Mouse (Mus musculus) right cerebral cortex, adult 2 months (tissue): ENCODE measurements around the gene Prdm15.

Source experiments
- DNase-seq, 2 experiments: peaks; one replicate each; pipeline ENCODE4 v3.0.0; 2021 to 2022; ENCODE audit warnings: low spot score in 2 of 2

Prdm15 gene

GRCm38 (mm10) chr16:97851741-97852319 is at the start of gene Prdm15:
TSS of gene Prdm15 (minus strand) at chr16:97851850.
- DNase-seq = peak; percentile 90 to 91

GRCm38 (mm10) chr16:97897346-97898024 is 45.8 kb upstream of the Prdm15 start:
- DNase-seq = no peak

- no peak for DNase-seq
These were observed 36.1 kb upstream of the Prdm15 start for GRCm38 (mm10) chr16:97887762-97888161.

- DNase-seq = no peak
These were observed 32.0 kb upstream of the Prdm15 start for GRCm38 (mm10) chr16:97883696-97884095.

DNA sequence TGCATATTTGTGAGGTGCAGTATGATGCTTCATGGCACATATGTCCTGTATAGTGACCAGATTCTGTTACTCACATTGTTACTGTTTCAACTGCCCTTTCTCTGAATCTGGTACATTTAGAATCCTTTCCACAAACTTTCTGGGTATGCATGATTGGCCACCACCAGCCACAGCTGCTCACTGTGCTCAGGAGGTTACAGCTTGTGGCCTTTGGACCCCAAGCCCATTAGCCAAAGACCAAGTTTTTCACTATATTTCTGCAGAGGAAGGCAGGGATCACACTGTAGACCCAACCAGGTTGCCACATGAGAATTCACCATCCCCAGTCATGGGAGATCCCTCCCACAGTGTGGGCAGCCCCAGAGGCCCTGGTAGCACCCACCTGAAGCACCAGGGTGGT is 31.2 kb upstream of the Prdm15 start:
- no peak for DNase-seq

DNA sequence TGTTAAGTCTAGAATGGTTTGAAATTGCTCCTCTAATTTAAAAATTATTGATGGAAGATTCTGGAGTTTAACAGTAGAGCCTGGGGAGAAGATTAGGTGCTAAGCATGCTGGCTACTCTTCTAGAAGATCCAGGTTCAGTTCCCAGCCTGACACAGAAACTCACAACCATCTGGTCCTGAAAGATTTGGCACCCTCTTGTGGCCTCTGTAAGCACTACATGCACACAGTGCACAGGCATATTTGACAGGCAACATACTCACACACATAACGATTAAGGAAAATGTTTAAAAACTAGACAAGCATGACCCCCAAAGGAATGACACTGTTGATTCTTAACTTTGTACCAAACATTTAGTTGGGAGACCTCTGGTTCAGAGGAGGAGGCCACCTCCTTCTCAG is 27.5 kb upstream of the Prdm15 start:
- DNase-seq = peak; percentile 47 to 58

GRCm38 (mm10) chr16:97877502-97877901 is 25.9 kb upstream of the Prdm15 start:
- no peak for DNase-seq

- no peak for DNase-seq
These were observed 23.5 kb upstream of the Prdm15 start for GRCm38 (mm10) chr16:97875101-97875500.

DNA sequence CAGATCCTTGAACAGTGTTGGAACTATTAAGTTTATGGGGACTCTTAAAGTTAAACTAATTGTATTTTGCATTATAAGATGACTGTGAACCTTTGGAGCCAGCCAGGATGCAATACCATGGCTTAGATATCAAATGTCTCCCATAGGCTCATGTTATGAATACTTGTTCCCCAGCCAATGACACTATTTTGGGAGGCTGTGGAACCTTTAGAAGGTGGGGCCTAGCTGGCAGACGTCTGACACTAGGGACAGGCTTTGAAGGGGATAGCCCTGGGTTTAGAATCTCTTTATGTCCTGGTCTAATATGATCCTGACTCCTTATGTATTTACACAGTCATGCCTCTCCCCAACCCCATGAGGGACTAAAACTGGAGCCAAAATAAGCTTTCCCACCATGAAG is 22.7 kb upstream of the Prdm15 start:
- no peak for DNase-seq

GRCm38 (mm10) chr16:97872657-97873056 is 21.0 kb upstream of the Prdm15 start:
- DNase-seq = no peak

DNA sequence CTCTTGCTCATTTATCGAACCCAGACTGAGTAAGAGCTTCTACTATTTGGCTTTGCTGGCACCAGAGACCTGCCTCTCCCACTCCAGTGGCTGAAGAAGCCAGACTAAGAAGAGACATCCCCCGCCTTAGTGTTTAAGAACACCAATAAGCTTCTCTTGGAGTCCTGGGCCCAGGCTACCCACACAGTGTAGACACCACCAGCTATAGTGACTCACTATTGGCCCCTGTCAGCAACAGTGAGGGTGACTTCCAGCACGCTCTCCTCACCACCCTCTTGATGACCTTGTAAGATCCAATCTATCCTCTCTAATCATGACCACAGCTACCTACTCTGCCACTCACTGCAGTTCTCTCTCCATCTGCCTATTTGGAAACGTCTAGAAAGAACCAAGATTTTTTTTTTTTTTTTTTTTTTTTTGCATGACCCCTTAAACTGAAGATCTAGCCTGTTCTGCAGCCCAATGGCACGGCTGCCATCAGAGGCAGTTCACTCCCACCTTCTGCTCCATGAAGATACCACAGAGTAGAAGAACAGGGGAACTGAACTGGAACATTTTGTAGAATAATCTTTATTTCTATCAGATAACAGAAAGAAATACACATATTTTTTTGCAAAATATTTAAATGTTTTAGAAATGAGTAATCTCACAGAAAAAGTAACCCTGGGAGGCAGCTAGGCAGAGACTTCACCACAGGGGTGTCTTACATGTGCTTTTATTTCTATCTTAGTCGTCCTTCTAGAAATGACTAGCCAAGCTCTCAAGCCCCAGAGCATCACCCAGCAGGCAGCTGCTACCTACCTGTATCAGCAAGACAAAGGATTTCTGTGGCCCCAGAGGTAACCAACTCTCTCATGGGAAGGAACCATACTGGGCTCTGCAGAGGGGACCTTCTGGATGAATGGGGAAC is 17.8 kb upstream of the Prdm15 start:
- no peak for DNase-seq

GRCm38 (mm10) chr16:97863932-97864467 is 12.3 kb upstream of the Prdm15 start:
- DNase-seq = no peak

GRCm38 (mm10) chr16:97856050-97856449 is 4.4 kb upstream of the Prdm15 start:
- DNase-seq = no peak

GRCm38 (mm10) chr16:97851061-97851740 is 449 bp downstream of the Prdm15 start:
- peak; percentile 75 to 84 for DNase-seq

- peak; percentile 43 to 61 for DNase-seq
These were observed 986 bp downstream of the Prdm15 start for GRCm38 (mm10) chr16:97850667-97851060.

- DNase-seq = no peak
These were observed 2.8 kb downstream of the Prdm15 start for GRCm38 (mm10) chr16:97848832-97849231.

GRCm38 (mm10) chr16:97844967-97845937 is 6.4 kb downstream of the Prdm15 start:
- DNase-seq = no peak

DNA sequence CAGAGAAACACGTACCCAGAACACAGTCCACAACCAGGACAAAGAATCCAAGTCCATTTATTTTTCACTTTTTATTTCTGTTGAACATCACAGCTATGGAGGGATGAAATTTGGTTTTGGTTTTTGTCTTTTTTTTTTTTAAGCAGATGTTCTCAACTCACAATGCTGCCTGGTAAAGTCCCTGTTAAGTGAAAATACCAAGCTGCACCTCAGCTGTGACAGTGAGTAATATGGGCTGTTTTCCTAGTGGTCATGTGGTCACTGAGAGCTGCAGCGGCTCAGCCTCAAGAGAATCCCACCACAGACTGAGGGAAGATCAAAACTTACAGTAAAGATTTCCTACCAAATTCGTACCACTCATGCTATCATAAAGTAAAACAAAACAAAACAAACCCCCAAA is 19.5 kb downstream of the Prdm15 start:
- no peak for DNase-seq

DNA sequence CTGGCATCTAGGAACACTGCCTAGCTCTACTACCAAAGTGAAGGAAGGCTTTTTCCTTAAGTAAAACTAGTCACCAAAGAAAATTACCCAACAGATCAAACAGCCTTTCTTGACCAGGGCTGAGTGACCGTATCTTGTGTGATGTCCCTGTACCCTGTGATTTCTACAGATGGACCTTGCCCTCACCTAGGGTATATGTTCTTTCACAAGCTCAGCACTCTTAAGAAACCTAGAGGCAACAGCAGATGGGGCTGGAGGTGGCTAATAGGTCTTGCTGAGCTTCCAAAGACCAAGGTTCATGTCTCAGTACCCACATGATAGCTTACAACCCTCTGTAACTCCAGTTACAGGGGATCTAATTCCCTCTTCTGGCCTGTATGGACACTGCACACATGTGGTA is 23.4 kb downstream of the Prdm15 start:
- no peak for DNase-seq

- no peak for DNase-seq
These were observed 28.2 kb downstream of the Prdm15 start for GRCm38 (mm10) chr16:97823311-97824007.
